Mouse (Mus musculus) testis, adult 2 months (tissue): ENCODE results near the gene Ttc29. TPM values are rescaled to one million over a fixed set of nuclear protein-coding genes. Genes with fewer than 3 reads are reported as not detected.

Source experiments
- H3K27ac ChIP-seq: fragments of 200-500 bp; 2 replicates; pipeline ENCODE4 v1.5.1; 2012; ENCODE audit warnings: low read depth, low read length; ENCODE audit not compliant: control insufficient read depth, insufficient read depth
- H3K27me3 ChIP-seq: fragments of 200-500 bp; 2 replicates; pipeline ENCODE4 v1.6.1; 2012; ENCODE audit warnings: mild to moderate bottlenecking, low read length, moderate library complexity; ENCODE audit not compliant: control insufficient read depth, insufficient read depth
- H3K36me3 ChIP-seq: fragments of 200-500 bp; 2 replicates; pipeline ENCODE4 v1.6.1; 2012; ENCODE audit warnings: mild to moderate bottlenecking, low read length; ENCODE audit not compliant: control insufficient read depth, insufficient read depth
- H3K4me1 ChIP-seq: fragments of 200-500 bp; 2 replicates; pipeline ENCODE4 v1.6.1; 2012; ENCODE audit warnings: low read length; ENCODE audit not compliant: control insufficient read depth, insufficient read depth
- H3K4me3 ChIP-seq: fragments of 200-500 bp; 2 replicates; pipeline ENCODE4 v1.5.1; 2012; ENCODE audit warnings: low read depth, mild to moderate bottlenecking, low read length, moderate library complexity, mixed read lengths; ENCODE audit not compliant: control insufficient read depth
- CTCF ChIP-seq: fragments of 200-500 bp; IDR thresholded peaks from 2 replicates; pipeline ENCODE4 v1.5.1; 2012; ENCODE audit warnings: low read depth, mild to moderate bottlenecking, inconsistent platforms, low read length, moderate library complexity; ENCODE audit not compliant: control insufficient read depth, insufficient read depth, insufficient replicate concordance
- POLR2A ChIP-seq: fragments of 200-500 bp; IDR thresholded peaks from 2 replicates; pipeline ENCODE4 v1.6.1; 2012; ENCODE audit warnings: low read depth, mild to moderate bottlenecking, inconsistent platforms, low read length, moderate library complexity; ENCODE audit not compliant: control insufficient read depth
- polyA plus RNA-seq: library from polyadenylated mRNA; depleted of rRNA; stranded (reverse); fragments of >200 nt; gene quantifications from 2 replicates; pipeline ENCODE4 v1.2.3, GENCODE M21; 2012

The Ttc29 gene
- polyA plus RNA-seq, 1 experiment = 164 TPM

- TF ChIP-seq POLR2A (no peak), CTCF (no peak)
- H3K4me3 ChIP-seq = no peak overlapping the region
- no peaks in the 10 kb centered on the region for H3K27me3 ChIP-seq
- H3K36me3 ChIP-seq = no peaks in the 10 kb centered on the region
- no peaks in the 10 kb centered on the region for H3K4me1 ChIP-seq
- H3K27ac ChIP-seq = no peak overlapping the region
Observed at GRCm38 (mm10) chr8:78346131-78346621, 133.1 kb downstream of the Ttc29 start.

DNA sequence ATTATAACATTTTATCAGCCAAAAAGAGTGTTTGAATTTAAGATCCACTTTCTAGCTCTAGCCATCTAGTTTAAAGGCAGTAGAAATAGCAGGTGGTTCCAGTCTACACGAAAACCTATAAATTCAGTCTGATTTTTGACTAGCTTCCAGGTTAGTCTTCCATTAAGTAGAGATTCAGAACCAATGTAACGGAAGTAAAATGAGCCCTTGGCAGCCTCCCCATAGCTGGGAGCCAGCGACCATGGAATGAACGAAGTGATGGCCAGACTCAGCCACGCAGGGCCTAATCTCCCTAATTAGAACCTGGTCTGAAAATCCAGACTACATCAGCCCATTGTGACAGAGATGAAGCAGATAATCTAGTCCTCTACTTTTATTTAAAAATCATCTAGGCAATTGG lies 140.8 kb downstream of the Ttc29 start:
- no peak overlapping the region for H3K4me3 ChIP-seq
- TF ChIP-seq POLR2A (no peak), CTCF (no peak)

GRCm38 (mm10) chr8:78354801-78355200 lies 141.7 kb downstream of the Ttc29 start:
- Histone ChIP-seq H3K27me3 (no peaks in the 10 kb centered on the region), H3K4me1 (no peaks in the 10 kb centered on the region), H3K27ac (no peak overlapping the region), H3K36me3 (no peaks in the 10 kb centered on the region), H3K4me3 (no peak overlapping the region)
- TF ChIP-seq CTCF = no peak
- TF ChIP-seq POLR2A = no peak

More for the DNA sequence above, 140.8 kb downstream of the Ttc29 start:
- Histone ChIP-seq H3K36me3 (no peaks in the 10 kb centered on the region), H3K27ac (no peak overlapping the region), H3K27me3 (no peaks in the 10 kb centered on the region), H3K4me1 (no peaks in the 10 kb centered on the region)

- Histone ChIP-seq H3K36me3 (no peaks in the 10 kb centered on the region), H3K4me3 (peak overlapping the region; percentile 45; the same call in 1 of the 2 replicates), H3K4me1 (peaks cover 3% of the 10 kb centered on the region; the same call in 1 of the 2 replicates), H3K27ac (no peak overlapping the region), H3K27me3 (no peaks in the 10 kb centered on the region)
- TF ChIP-seq POLR2A = no peak
- TF ChIP-seq CTCF = no peak
Observed at GRCm38 (mm10) chr8:78390756-78391155, 177.7 kb downstream of the Ttc29 start.

- Histone ChIP-seq H3K36me3 (no peaks in the 10 kb centered on the region), H3K4me3 (no peak overlapping the region), H3K4me1 (peaks cover 4% of the 10 kb centered on the region), H3K27ac (no peak overlapping the region), H3K27me3 (no peaks in the 10 kb centered on the region)
- TF ChIP-seq CTCF (no peak), POLR2A (no peak)
Observed at GRCm38 (mm10) chr8:78419272-78419671, 206.2 kb downstream of the Ttc29 start.

GRCm38 (mm10) chr8:78420101-78420503 lies 207.0 kb downstream of the Ttc29 start:
- Histone ChIP-seq H3K27ac (no peak overlapping the region), H3K36me3 (no peaks in the 10 kb centered on the region), H3K4me1 (peaks cover 4% of the 10 kb centered on the region), H3K27me3 (no peaks in the 10 kb centered on the region), H3K4me3 (peak overlapping the region; percentile 0; the same call in 1 of the 2 replicates)
- TF ChIP-seq CTCF = no peak
- TF ChIP-seq POLR2A = no peak

DNA sequence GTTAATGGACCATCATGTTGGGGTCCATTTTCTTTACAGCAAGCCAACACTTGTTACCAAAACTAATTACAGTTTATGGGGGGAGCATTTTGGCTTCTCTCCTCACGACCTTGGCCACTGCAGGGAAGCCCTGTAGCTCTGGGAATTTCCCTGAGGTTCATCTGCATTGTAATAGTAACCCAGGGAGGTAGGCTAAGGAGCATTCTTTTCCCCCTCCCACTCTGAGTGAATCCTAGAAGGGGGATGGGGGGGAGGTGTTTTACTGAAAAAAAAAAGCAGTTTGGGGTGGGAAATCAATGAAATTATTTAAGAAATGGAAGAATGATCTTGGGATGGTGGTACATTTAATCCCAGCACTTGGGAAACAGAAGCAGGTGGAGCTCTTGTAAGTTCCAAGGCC lies 210.8 kb downstream of the Ttc29 start:
- TF ChIP-seq CTCF (no peak), POLR2A (no peak)
- Histone ChIP-seq H3K4me3 (no peak overlapping the region), H3K4me1 (peaks cover 14% of the 10 kb centered on the region), H3K27ac (no peak overlapping the region), H3K27me3 (peaks cover 4% of the 10 kb centered on the region; the same call in 1 of the 2 replicates), H3K36me3 (no peaks in the 10 kb centered on the region)

DNA sequence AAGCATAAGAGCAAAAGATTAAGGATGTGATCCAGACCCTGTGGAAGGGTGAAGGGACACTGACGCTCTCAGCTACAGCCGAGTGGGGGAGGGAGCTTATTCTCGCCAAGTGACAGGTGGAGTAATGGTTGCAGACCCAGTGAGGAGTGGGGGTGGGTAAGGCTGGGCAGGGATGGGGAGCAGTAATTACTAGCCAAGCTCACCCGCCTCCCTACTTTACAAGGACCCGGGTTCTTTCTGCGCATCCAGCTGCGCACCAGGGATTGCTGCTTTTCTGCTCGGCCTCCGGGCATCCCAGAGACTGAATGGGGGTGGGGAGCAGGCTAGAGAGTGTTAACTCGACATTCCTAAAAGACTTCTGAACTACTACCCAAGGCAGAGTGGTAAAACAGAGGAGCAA lies 213.4 kb downstream of the Ttc29 start:
- Histone ChIP-seq H3K36me3 (no peaks in the 10 kb centered on the region), H3K27ac (no peak overlapping the region), H3K27me3 (peaks cover 4% of the 10 kb centered on the region; the same call in 1 of the 2 replicates), H3K4me3 (no peak overlapping the region), H3K4me1 (peaks cover 9% of the 10 kb centered on the region)
- TF ChIP-seq CTCF (no peak), POLR2A (no peak)
